ENCODE assay signal across 8 mouse cellular contexts in the genomic region with DNA sequence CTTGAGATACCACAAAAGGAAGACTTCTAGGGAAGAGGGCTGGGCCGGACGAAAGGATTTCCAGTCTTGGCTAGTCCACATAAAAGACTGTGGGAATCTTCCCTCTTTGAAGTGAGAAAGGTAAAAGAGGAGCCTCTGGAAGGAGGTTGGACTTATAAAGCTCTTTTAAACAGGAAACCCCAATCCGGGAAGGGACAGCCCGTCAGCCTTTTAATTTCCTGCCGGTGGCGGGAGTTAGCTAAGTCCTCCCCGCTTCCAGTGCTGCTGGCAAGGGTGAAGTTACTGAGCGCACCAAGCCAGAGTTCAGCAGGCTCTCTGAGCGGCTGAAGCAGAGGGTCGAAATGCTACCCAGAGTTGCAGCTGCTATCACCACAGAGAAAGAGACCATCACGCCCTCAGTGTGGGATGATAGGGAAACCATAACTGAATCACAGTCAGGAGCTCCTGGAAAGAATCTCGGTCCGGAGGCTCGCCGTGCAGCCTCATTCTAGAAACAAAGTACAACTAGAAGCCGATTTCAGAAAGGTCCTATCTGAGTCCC.
DNase-seq lines count a peak whose midpoint lies in the region; ATAC-seq and TF ChIP-seq lines count a peak whose summit lies in the region.

No protein-coding gene starts in this region.

- H3K4me2 ChIP-seq in embryonic facial prominence, embryonic 12.5 days (replicated peaks), result peak overlapping the region; percentile 74
- H3K4me2 ChIP-seq in heart, embryonic 14.5 days (ENCODE audit: low read length), result peak overlapping the region; percentile 68
- peak overlapping the region; percentile 75 for H3K4me2 ChIP-seq in kidney, embryonic 16.5 days (replicated peaks; ENCODE audit: low read depth, low read length)

- TF ChIP-seq CTCF in left cerebral cortex, adult 2 months (IDR thresholded peaks at IDR 0.05), result no peak

- H3K4me3 ChIP-seq in left cerebral cortex, adult 2 months, result peak overlapping the region; percentile 53
- peak overlapping the region; percentile 69 for H3K4me3 ChIP-seq in embryonic facial prominence, embryonic 12.5 days
- H3K4me3 ChIP-seq in heart, embryonic 14.5 days (ENCODE audit: control insufficient read depth in 1 of 2, insufficient read depth in 1 of 2, low read depth in 1 of 2, low read length in 2 of 2), result peak overlapping the region; percentile 62
- H3K4me3 ChIP-seq in kidney, embryonic 16.5 days (ENCODE audit: low read length), result peak overlapping the region; percentile 90

- WGBS in embryonic facial prominence, embryonic 12.5 days, result under 1% methylated on average over 16 of the region's 16 CpGs
- under 1% methylated on average over 16 of the region's 16 CpGs for WGBS in heart, embryonic 14.5 days
- 0% methylated on average over 16 of the region's 16 CpGs for WGBS in kidney, embryonic 16.5 days

- intact Hi-C loops in left cerebral cortex, adult 2 months (cut with DNase I), result loop anchor here (5.0 kb wide), 1 partner anchor 124 kb away; no protein-coding TSS in a partner anchor

- H3K4me1 ChIP-seq in embryonic facial prominence, embryonic 12.5 days, result peaks cover 28% of the 10 kb centered on the region
- peaks cover 13 to 43% of the 10 kb centered on the region in 2 experiments for H3K4me1 ChIP-seq in heart, embryonic 14.5 days (ENCODE audit: control insufficient read depth in 2 of 2, insufficient read depth in 2 of 2, low read length in 2 of 2)
- H3K4me1 ChIP-seq in kidney, embryonic 16.5 days (ENCODE audit: insufficient read depth, low read length), result peaks cover 43% of the 10 kb centered on the region

- DNase-seq in left cerebral cortex, adult 2 months (ENCODE audit: extremely low spot score in 1 of 2, low spot score in 2 of 2), result no peak
- DNase-seq in left cerebral cortex, adult 8-10 months (ENCODE audit: low spot score in 2 of 2), result no peak
- DNase-seq in lung, postnatal 25 days (ENCODE audit: low spot score), result peak; percentile 66
- peak; percentile 54 for DNase-seq in testis, postnatal 10 days (ENCODE audit: low spot score)
- DNase-seq in right cerebral cortex, postnatal 36 days (ENCODE audit: low spot score in 2 of 2), result no peak

- no peaks in the 10 kb centered on the region for H3K36me3 ChIP-seq in embryonic facial prominence, embryonic 12.5 days
- no peaks in the 10 kb centered on the region for H3K36me3 ChIP-seq in heart, embryonic 14.5 days (ENCODE audit: control insufficient read depth, insufficient read depth, low read length)
- no peaks in the 10 kb centered on the region for H3K36me3 ChIP-seq in kidney, embryonic 16.5 days (ENCODE audit: insufficient read depth, low read length)

- peak overlapping the region; percentile 86 for H3K27ac ChIP-seq in left cerebral cortex, adult 2 months
- peak overlapping the region; percentile 85 for H3K27ac ChIP-seq in embryonic facial prominence, embryonic 12.5 days
- H3K27ac ChIP-seq in heart, embryonic 14.5 days (replicated peaks in 1 of 2; ENCODE audit: control insufficient read depth in 1 of 2, insufficient read depth in 1 of 2, low read depth in 2 of 2, low read length in 2 of 2), result peak overlapping the region; percentile 87 to 89
- H3K27ac ChIP-seq in kidney, embryonic 16.5 days (ENCODE audit: low read length), result peak overlapping the region; percentile 97

- H3K9me3 ChIP-seq in embryonic facial prominence, embryonic 12.5 days, result no peaks in the 10 kb centered on the region
- no peaks in the 10 kb centered on the region for H3K9me3 ChIP-seq in heart, embryonic 14.5 days (ENCODE audit: control insufficient read depth, low read length)
- no peaks in the 10 kb centered on the region for H3K9me3 ChIP-seq in kidney, embryonic 16.5 days (ENCODE audit: low read length)

- peak overlapping the region; percentile 81 for H3K9ac ChIP-seq in embryonic facial prominence, embryonic 12.5 days
- peak overlapping the region; percentile 89 for H3K9ac ChIP-seq in heart, embryonic 14.5 days (ENCODE audit: low read length)
- peak overlapping the region; percentile 97 for H3K9ac ChIP-seq in kidney, embryonic 16.5 days (replicated peaks; ENCODE audit: low read length)

- ATAC-seq in embryonic facial prominence, embryonic 12.5 days (ENCODE audit: insufficient number of reproducible peaks, insufficient read depth, low FRiP score, low TSS enrichment), result 0 out of 2 replicates have a peak, but pooled peaks have one; percentile 8
- ATAC-seq in heart, embryonic 14.5 days (ENCODE audit: insufficient number of reproducible peaks, insufficient read depth, low FRiP score, low read depth), result no peak
- peak; percentile 25; the same call in 1 of the 2 replicates for ATAC-seq in kidney, embryonic 16.5 days (ENCODE audit: low FRiP score, low TSS enrichment)

- H3K27me3 ChIP-seq in embryonic facial prominence, embryonic 12.5 days, result no peaks in the 10 kb centered on the region
- no peaks in the 10 kb centered on the region for H3K27me3 ChIP-seq in heart, embryonic 14.5 days (ENCODE audit: control insufficient read depth, insufficient read depth, low read length)
- H3K27me3 ChIP-seq in kidney, embryonic 16.5 days (ENCODE audit: insufficient read depth, low read length), result no peaks in the 10 kb centered on the region

Comparison
In these comparisons a context has a peak if more than half of its experiments do, and no peak if none do; other contexts are left out.
1. DNase-seq: peak in lung, postnatal 25 days (single experiment) and testis, postnatal 10 days (single experiment); none in left cerebral cortex, adult 2 months (0 of 2), left cerebral cortex, adult 8-10 months (0 of 2) and right cerebral cortex, postnatal 36 days (0 of 2).
2. Peak in every context shown above with its lines, with median percentiles within 50 percentile points of each other: H3K27ac ChIP-seq, H3K4me3 ChIP-seq, H3K4me2 ChIP-seq and H3K9ac ChIP-seq.